Mouse (Mus musculus) urinary bladder, adult 18-20 months (tissue): ENCODE data around the gene Rab4a.
"Not testable (repeated sequence)": the region's sequence is repeated elsewhere in the genome, so short reads cannot be mapped to it uniquely, and the experiment has no call there.

Source experiments
- DNase-seq, 2 experiments: peaks; one replicate each; pipeline ENCODE4 v3.0.0; 2022; ENCODE audit warnings: low spot score in 2 of 2, mixed read lengths in 2 of 2

Rab4a gene

GRCm38 (mm10) chr8:123788416-123789170 lies 17.2 kb upstream of the Rab4a start:
- no peak for DNase-seq

GRCm38 (mm10) chr8:123789461-123789860 lies 16.3 kb upstream of the Rab4a start:
- no peak for DNase-seq

- peak; percentile 72 to 88 for DNase-seq
Observed at GRCm38 (mm10) chr8:123789970-123790369, 15.8 kb upstream of the Rab4a start.

- no peak for DNase-seq
Observed at GRCm38 (mm10) chr8:123791101-123791844, 14.5 kb upstream of the Rab4a start.

GRCm38 (mm10) chr8:123791845-123792225 lies 13.9 kb upstream of the Rab4a start:
- no peak for DNase-seq

GRCm38 (mm10) chr8:123793900-123794299 lies 11.9 kb upstream of the Rab4a start:
- DNase-seq, result no peak

- no peak for DNase-seq
Observed at GRCm38 (mm10) chr8:123794766-123795165, 11.0 kb upstream of the Rab4a start.

GRCm38 (mm10) chr8:123796758-123797157 lies 9.0 kb upstream of the Rab4a start:
- no peak for DNase-seq

- DNase-seq, result no peak
Observed at GRCm38 (mm10) chr8:123797928-123798327, 7.9 kb upstream of the Rab4a start.

GRCm38 (mm10) chr8:123799434-123799833 lies 6.4 kb upstream of the Rab4a start:
- DNase-seq, result no peak

GRCm38 (mm10) chr8:123799885-123800284 lies 5.9 kb upstream of the Rab4a start:
- no peak for DNase-seq

- no peak for DNase-seq
Observed at GRCm38 (mm10) chr8:123800867-123801266, 4.9 kb upstream of the Rab4a start.

- no peak for DNase-seq
Observed at GRCm38 (mm10) chr8:123801538-123801937, 4.2 kb upstream of the Rab4a start.

- DNase-seq, result no peak
Observed at GRCm38 (mm10) chr8:123803639-123804038, 2.1 kb upstream of the Rab4a start.

- DNase-seq, result no peak
Observed at GRCm38 (mm10) chr8:123804586-123804985, 1.2 kb upstream of the Rab4a start.

- no peak for DNase-seq
Observed at GRCm38 (mm10) chr8:123805209-123805717, 522 bp upstream of the Rab4a start.

GRCm38 (mm10) chr8:123806374-123806935 lies 670 bp downstream of the Rab4a start:
- DNase-seq, result no peak

- DNase-seq, result no peak
Observed at GRCm38 (mm10) chr8:123807024-123807431, 1.2 kb downstream of the Rab4a start.

GRCm38 (mm10) chr8:123807852-123808573 lies 2.2 kb downstream of the Rab4a start:
- DNase-seq, result no peak

- no peak for DNase-seq
Observed at GRCm38 (mm10) chr8:123808671-123809070, 2.9 kb downstream of the Rab4a start.

- not testable (repeated sequence) for DNase-seq
Observed at GRCm38 (mm10) chr8:123809342-123809741, 3.6 kb downstream of the Rab4a start.

GRCm38 (mm10) chr8:123812227-123812626 lies 6.4 kb downstream of the Rab4a start:
- no peak for DNase-seq
